Mouse (Mus musculus): ENCODE results near the gene Arid4b. TPM values are rescaled to one million over a fixed set of nuclear protein-coding genes. Genes with fewer than 3 reads are reported as not detected.

The Arid4b gene
- total RNA-seq, 2 experiments from 2014 or later = 22.0 to 23.5 TPM

DNA sequence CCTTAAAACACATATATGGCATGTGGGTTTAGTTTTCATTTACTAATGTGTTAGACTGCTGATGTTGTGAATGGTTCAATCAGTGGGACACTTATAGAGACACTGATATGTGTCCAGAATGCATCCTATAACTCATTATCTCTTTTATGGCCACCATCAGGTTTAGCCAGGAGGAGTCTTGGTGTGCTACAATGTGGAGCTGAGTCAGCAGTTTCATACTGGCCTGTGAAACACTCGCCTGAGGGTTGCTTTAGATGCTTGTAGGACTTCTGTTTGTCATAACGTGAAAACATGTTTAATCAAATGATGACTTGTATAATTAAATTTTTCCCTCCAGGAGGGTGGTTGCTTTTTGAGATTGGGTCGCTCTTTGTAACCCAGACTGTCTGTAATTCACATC, 116.6 kb downstream of the Arid4b start:
- DNase-seq = no peak
- intact Hi-C loops (cut with DNase I) = loop anchor here (5.0 to 10.0 kb wide), 3 partner anchors 117 to 435 kb away; partner anchors contain the start of genes Arid4b, Ggps1, Mrpl32 and Psma2

GRCm38 (mm10) chr13:14245946-14246345, 182.9 kb downstream of the Arid4b start:
- no peak for DNase-seq
- intact Hi-C loops (cut with DNase I) = no loop called here

Other genes starting within 250 kb of the Arid4b start
- gene B3galnt2, start 108.8 kb upstream of the Arid4b start, total RNA-seq (2021) = 10 to 100 TPM; 20.2 to 23.1 TPM
- 10 to 100 TPM; 19.1 to 23.5 TPM for gene Tbce, start 23.6 kb upstream of the Arid4b start, total RNA-seq (2021)
- gene Ggps1, start 256 bp downstream of the Arid4b start, total RNA-seq (2021) = 10 to 100 TPM; 20.4 to 26.1 TPM

Measured in heart, postnatal 36 days (tissue).